Mouse (Mus musculus): ENCODE results near the gene Minpp1. TPM values are rescaled to one million over a fixed set of nuclear protein-coding genes. Genes with fewer than 3 reads are reported as not detected.

The Minpp1 gene
- polyA plus RNA-seq, 1 experiment from 2014 or later = 64.4 TPM

DNA sequence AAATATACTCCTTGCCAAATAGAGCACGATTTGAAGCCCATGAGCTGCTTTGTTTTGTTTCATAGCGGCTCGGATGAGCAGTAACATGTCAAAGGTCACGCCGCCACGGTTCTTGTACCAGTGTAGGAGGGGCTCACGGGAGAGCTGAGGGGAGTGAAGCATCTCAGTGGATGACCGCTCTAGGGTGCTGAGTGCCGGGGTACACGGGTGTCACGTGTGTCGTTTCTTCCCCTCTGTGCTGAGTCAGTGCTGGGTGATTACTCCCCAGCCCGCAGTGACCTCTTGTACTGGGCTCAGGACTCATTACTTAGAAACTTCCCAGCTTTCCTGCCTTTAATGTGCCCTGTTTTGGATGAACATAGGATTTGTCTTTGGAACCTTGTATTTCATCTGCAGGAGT lies 9.0 kb downstream of the Minpp1 start:
- H3K36me3 ChIP-seq (ENCODE audit: control insufficient read depth, insufficient read depth, low read length) = no peaks in the 10 kb centered on the region; the same call in 1 of the 2 replicates
- no peaks in the 10 kb centered on the region for H3K9me3 ChIP-seq (replicated peaks; ENCODE audit: control insufficient read depth, low read length, poor library complexity, severe bottlenecking)
- ATAC-seq = no peak
- 87% methylated on average over 13 of the region's 13 CpGs for WGBS
- H3K27ac ChIP-seq (ENCODE audit: low read length) = no peak overlapping the region
- H3K27me3 ChIP-seq (ENCODE audit: control insufficient read depth, insufficient read depth, low read depth, low read length) = no peaks in the 10 kb centered on the region
- H3K4me2 ChIP-seq (ENCODE audit: low read length) = no peak overlapping the region
- H3K9ac ChIP-seq (ENCODE audit: low read depth, low read length) = no peak overlapping the region
- no peak overlapping the region for H3K4me3 ChIP-seq (ENCODE audit: low read depth, low read length)
- no peaks in the 10 kb centered on the region for H3K4me1 ChIP-seq (ENCODE audit: control insufficient read depth, insufficient read depth, low read length)

DNA sequence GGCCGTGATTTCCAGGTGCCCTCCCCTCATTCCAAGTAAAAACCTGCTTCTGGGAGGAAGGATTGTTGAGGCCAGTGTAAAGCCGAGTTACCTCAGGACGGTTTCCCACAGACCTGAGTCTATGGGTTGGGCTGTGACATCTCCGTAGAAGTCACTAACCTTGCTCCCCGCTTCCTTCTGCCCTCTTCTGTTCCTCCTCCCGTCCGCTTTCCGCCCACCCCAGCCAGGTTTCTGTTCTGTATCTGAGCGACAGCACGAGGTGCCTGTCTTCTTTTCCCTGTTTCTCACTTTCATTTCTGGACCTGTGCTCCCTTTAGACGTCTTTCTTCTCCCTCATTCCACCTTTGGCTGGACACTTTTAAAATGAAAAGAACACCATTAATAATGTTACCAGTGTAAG lies 9.5 kb downstream of the Minpp1 start:
- H3K9me3 ChIP-seq (replicated peaks; ENCODE audit: control insufficient read depth, low read length, poor library complexity, severe bottlenecking) = no peaks in the 10 kb centered on the region
- H3K27me3 ChIP-seq (ENCODE audit: control insufficient read depth, insufficient read depth, low read depth, low read length) = no peaks in the 10 kb centered on the region
- no peaks in the 10 kb centered on the region for H3K4me1 ChIP-seq (ENCODE audit: control insufficient read depth, insufficient read depth, low read length)
- H3K27ac ChIP-seq (ENCODE audit: low read length) = no peak overlapping the region
- no peak overlapping the region for H3K4me3 ChIP-seq (ENCODE audit: low read depth, low read length)
- no peaks in the 10 kb centered on the region; the same call in 1 of the 2 replicates for H3K36me3 ChIP-seq (ENCODE audit: control insufficient read depth, insufficient read depth, low read length)
- no peak overlapping the region for H3K9ac ChIP-seq (ENCODE audit: low read depth, low read length)
- H3K4me2 ChIP-seq (ENCODE audit: low read length) = no peak overlapping the region
- ATAC-seq = no peak
- WGBS = 93% methylated on average over 11 of the region's 11 CpGs

DNA sequence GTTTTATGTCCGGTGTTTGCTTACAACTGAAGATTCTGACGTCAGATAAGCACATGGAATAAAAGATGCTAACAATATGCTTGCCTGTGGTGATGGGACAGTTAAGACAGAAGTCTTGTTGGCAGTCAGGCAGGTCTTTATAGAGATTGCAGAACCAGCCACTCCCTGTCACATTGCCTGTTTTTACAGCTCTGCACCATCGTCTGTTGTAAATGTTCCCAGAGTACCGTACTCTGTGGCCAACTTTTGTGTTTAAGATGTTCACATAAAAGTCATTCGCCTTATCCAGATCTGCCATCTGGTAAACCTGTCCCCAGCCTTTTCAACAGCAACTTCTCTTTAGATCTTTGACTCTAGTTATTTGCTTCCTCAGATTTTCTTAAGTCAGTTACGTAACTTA lies 11.8 kb downstream of the Minpp1 start:
- 94% methylated on average over 6 of the region's 6 CpGs for WGBS
- Histone ChIP-seq H3K4me3 (ENCODE audit: low read depth, low read length) (no peak overlapping the region), H3K4me2 (ENCODE audit: low read length) (no peak overlapping the region), H3K36me3 (ENCODE audit: control insufficient read depth, insufficient read depth, low read length) (no peaks in the 10 kb centered on the region; the same call in 1 of the 2 replicates), H3K27me3 (ENCODE audit: control insufficient read depth, insufficient read depth, low read depth, low read length) (no peaks in the 10 kb centered on the region), H3K9me3 (replicated peaks; ENCODE audit: control insufficient read depth, low read length, poor library complexity, severe bottlenecking) (no peaks in the 10 kb centered on the region), H3K9ac (ENCODE audit: low read depth, low read length) (no peak overlapping the region), H3K27ac (ENCODE audit: low read length) (no peak overlapping the region), H3K4me1 (ENCODE audit: control insufficient read depth, insufficient read depth, low read length) (no peaks in the 10 kb centered on the region)
- ATAC-seq = no peak

DNA sequence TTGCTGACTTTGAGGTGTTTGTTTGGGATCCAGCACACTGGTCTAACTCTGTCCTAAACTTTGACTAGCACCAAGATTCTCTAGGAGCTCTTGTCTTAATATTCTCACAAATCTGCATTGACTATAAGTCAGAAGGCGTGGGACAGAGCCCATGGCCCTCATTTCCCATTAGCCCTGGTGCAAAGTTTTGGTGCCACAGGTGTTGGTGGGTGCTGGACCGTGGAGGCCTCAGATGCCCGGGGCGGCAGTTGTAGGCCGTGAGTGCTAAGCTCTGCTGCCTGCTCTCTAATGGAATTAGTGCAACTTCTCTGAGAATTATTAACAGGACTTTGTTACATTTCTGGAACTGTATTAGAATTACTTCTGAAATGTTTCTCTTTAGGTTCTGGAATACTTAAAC lies 12.4 kb downstream of the Minpp1 start:
- Histone ChIP-seq H3K27ac (ENCODE audit: low read length) (no peak overlapping the region), H3K4me1 (ENCODE audit: control insufficient read depth, insufficient read depth, low read length) (no peaks in the 10 kb centered on the region), H3K27me3 (ENCODE audit: control insufficient read depth, insufficient read depth, low read depth, low read length) (no peaks in the 10 kb centered on the region), H3K4me3 (ENCODE audit: low read depth, low read length) (no peak overlapping the region), H3K4me2 (ENCODE audit: low read length) (no peak overlapping the region), H3K36me3 (ENCODE audit: control insufficient read depth, insufficient read depth, low read length) (no peaks in the 10 kb centered on the region; the same call in 1 of the 2 replicates), H3K9me3 (replicated peaks; ENCODE audit: control insufficient read depth, low read length, poor library complexity, severe bottlenecking) (no peaks in the 10 kb centered on the region), H3K9ac (ENCODE audit: low read depth, low read length) (no peak overlapping the region)
- ATAC-seq = no peak
- WGBS = 95% methylated on average over 5 of the region's 5 CpGs

DNA sequence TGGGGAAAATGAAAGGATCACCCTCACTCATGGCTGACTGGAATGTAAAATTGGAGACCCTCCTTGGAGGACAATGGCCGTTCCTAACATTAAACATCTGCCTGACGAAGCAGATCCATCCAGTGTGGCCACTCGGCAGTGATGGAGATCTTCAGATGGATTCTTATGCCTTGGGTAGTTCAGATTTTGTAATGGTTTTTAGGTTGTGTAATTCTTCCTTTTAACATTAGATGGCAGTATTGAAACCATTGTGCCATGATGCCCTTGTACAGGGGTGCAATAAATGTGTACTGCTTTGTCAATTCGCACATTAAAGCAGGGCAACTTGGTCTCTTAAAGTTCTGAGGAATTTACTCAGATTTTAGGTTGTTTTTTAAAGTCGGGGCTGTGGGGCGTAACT lies 15.8 kb downstream of the Minpp1 start:
- H3K4me3 ChIP-seq (ENCODE audit: low read depth, low read length) = no peak overlapping the region
- H3K27me3 ChIP-seq (ENCODE audit: control insufficient read depth, insufficient read depth, low read depth, low read length) = no peaks in the 10 kb centered on the region
- no peaks in the 10 kb centered on the region; the same call in 1 of the 2 replicates for H3K36me3 ChIP-seq (ENCODE audit: control insufficient read depth, insufficient read depth, low read length)
- H3K4me1 ChIP-seq (ENCODE audit: control insufficient read depth, insufficient read depth, low read length) = no peaks in the 10 kb centered on the region
- no peak overlapping the region for H3K9ac ChIP-seq (ENCODE audit: low read depth, low read length)
- H3K9me3 ChIP-seq (replicated peaks; ENCODE audit: control insufficient read depth, low read length, poor library complexity, severe bottlenecking) = no peaks in the 10 kb centered on the region
- H3K27ac ChIP-seq (ENCODE audit: low read length) = no peak overlapping the region
- 80% methylated on average over 6 of the region's 6 CpGs for WGBS
- peak; percentile 48; the same call in 1 of the 2 replicates for ATAC-seq
- H3K4me2 ChIP-seq (ENCODE audit: low read length) = no peak overlapping the region

DNA sequence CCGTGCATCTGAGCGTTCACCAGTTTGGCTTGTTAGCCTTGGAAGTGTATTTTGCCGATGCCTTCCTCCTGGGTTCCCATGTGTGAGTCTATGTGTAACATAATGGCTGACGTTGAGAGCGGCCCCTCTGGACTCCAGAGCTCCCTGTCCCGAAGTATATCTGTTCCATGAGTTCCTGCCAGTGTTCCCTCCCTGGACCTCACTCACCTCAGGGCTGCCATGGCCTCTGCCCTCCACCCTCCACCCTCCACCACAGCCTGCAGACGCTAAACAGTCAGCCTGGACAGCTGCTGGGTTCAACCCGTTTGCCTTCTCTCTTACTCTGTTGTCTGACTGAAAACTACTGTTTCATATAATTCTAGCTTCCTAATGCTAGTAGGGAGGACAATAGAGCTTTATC lies 20.5 kb downstream of the Minpp1 start:
- H3K4me3 ChIP-seq (ENCODE audit: low read depth, low read length) = no peak overlapping the region
- no peak overlapping the region for H3K27ac ChIP-seq (ENCODE audit: low read length)
- H3K4me2 ChIP-seq (ENCODE audit: low read length) = no peak overlapping the region
- H3K27me3 ChIP-seq (ENCODE audit: control insufficient read depth, insufficient read depth, low read depth, low read length) = no peaks in the 10 kb centered on the region
- H3K9me3 ChIP-seq (replicated peaks; ENCODE audit: control insufficient read depth, low read length, poor library complexity, severe bottlenecking) = no peaks in the 10 kb centered on the region
- H3K4me1 ChIP-seq (ENCODE audit: control insufficient read depth, insufficient read depth, low read length) = no peaks in the 10 kb centered on the region
- ATAC-seq = no peak
- no peak overlapping the region for H3K9ac ChIP-seq (ENCODE audit: low read depth, low read length)
- 85% methylated on average over 8 of the region's 8 CpGs for WGBS
- peaks cover 5% of the 10 kb centered on the region; the same call in 1 of the 2 replicates for H3K36me3 ChIP-seq (ENCODE audit: control insufficient read depth, insufficient read depth, low read length)

DNA sequence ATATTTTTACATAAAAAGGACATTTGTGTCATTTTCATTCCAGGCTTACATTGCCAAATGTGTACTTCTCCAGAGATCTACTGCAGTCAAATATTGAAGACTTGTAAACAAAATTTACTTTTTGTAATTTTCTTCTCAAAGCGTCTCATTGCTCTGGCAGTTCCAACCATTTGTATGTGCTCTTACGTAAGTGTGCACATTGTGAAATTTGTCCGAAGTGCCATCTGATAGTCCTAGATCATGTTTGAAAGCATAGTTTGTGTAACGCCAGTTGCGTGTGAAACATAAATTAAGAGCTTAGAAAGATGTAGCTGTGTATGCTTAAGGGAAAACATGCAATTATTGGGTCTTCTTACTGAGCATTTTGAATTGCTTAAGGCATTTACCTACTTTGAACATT lies 20.9 kb downstream of the Minpp1 start:
- H3K9ac ChIP-seq (ENCODE audit: low read depth, low read length) = no peak overlapping the region
- no peaks in the 10 kb centered on the region for H3K9me3 ChIP-seq (replicated peaks; ENCODE audit: control insufficient read depth, low read length, poor library complexity, severe bottlenecking)
- peaks cover 7% of the 10 kb centered on the region; the same call in 1 of the 2 replicates for H3K36me3 ChIP-seq (ENCODE audit: control insufficient read depth, insufficient read depth, low read length)
- no peak overlapping the region for H3K27ac ChIP-seq (ENCODE audit: low read length)
- WGBS = 93% methylated on average over 5 of the region's 5 CpGs
- no peak overlapping the region for H3K4me2 ChIP-seq (ENCODE audit: low read length)
- H3K4me3 ChIP-seq (ENCODE audit: low read depth, low read length) = no peak overlapping the region
- no peak for ATAC-seq
- H3K27me3 ChIP-seq (ENCODE audit: control insufficient read depth, insufficient read depth, low read depth, low read length) = no peaks in the 10 kb centered on the region
- H3K4me1 ChIP-seq (ENCODE audit: control insufficient read depth, insufficient read depth, low read length) = no peaks in the 10 kb centered on the region

DNA sequence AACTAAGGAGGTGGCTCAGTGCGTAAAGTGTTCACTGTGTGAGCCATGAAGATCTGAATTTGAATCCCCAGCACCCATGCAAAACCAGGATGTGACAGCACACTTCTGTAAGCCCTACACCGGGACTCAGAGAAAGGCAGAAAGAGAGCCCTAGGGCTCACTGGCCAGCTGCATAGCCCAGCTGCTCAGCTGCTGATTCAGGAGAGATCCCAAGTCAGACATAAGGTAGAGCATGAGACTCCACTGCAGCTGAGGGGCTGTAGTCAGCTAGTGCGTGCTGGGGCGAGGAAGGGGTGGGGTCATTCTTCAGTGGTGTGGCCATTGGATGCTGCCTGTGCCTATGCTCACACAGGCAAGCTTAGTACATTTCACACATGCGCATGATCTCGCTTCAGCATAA lies 21.5 kb downstream of the Minpp1 start:
- no peak overlapping the region for H3K4me2 ChIP-seq (ENCODE audit: low read length)
- no peak overlapping the region for H3K27ac ChIP-seq (ENCODE audit: low read length)
- H3K4me1 ChIP-seq (ENCODE audit: control insufficient read depth, insufficient read depth, low read length) = no peaks in the 10 kb centered on the region
- no peaks in the 10 kb centered on the region for H3K27me3 ChIP-seq (ENCODE audit: control insufficient read depth, insufficient read depth, low read depth, low read length)
- peaks cover 7% of the 10 kb centered on the region; the same call in 1 of the 2 replicates for H3K36me3 ChIP-seq (ENCODE audit: control insufficient read depth, insufficient read depth, low read length)
- no peak for ATAC-seq
- no peak overlapping the region for H3K4me3 ChIP-seq (ENCODE audit: low read depth, low read length)
- no peak overlapping the region for H3K9ac ChIP-seq (ENCODE audit: low read depth, low read length)
- H3K9me3 ChIP-seq (replicated peaks; ENCODE audit: control insufficient read depth, low read length, poor library complexity, severe bottlenecking) = no peaks in the 10 kb centered on the region
- WGBS = 94% methylated on average over 6 of the region's 6 CpGs

DNA sequence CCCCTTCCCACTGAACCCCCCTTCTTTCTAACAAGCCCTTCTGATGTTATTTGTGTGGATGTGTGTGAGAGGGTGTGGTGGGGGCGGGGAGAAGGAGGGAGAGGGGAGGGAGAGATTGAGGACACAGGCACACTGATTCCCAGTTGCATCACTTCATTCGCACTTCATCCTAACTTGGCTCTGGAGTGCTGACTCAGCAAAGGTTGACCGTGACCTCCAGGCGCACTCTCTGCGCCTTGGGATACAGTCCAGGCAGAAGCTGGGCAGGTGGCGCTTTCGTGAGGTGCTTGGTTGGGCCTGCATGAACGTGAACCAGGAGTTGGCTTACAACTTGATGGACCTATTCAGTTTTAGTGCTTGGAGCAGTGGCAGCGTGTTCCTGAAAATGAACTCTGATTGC lies 22.0 kb downstream of the Minpp1 start:
- H3K4me3 ChIP-seq (ENCODE audit: low read depth, low read length) = no peak overlapping the region
- H3K4me2 ChIP-seq (ENCODE audit: low read length) = no peak overlapping the region
- H3K27me3 ChIP-seq (ENCODE audit: control insufficient read depth, insufficient read depth, low read depth, low read length) = no peaks in the 10 kb centered on the region
- H3K9ac ChIP-seq (ENCODE audit: low read depth, low read length) = no peak overlapping the region
- H3K4me1 ChIP-seq (ENCODE audit: control insufficient read depth, insufficient read depth, low read length) = no peaks in the 10 kb centered on the region
- no peaks in the 10 kb centered on the region for H3K9me3 ChIP-seq (replicated peaks; ENCODE audit: control insufficient read depth, low read length, poor library complexity, severe bottlenecking)
- H3K27ac ChIP-seq (ENCODE audit: low read length) = no peak overlapping the region
- WGBS = 93% methylated on average over 9 of the region's 9 CpGs
- peaks cover 8% of the 10 kb centered on the region; the same call in 1 of the 2 replicates for H3K36me3 ChIP-seq (ENCODE audit: control insufficient read depth, insufficient read depth, low read length)
- ATAC-seq = no peak

Measured in midbrain, embryonic 16.5 days (tissue).